Comparison of ENCODE assay signal across 18 mouse cellular contexts in genomic region chr16:28936181-28936792, GRCm38 (mm10). TPM values are rescaled to one million over a fixed set of nuclear protein-coding genes. Genes with fewer than 3 reads are reported as not detected.
DNase-seq lines count a peak whose midpoint lies in the region; ATAC-seq and TF ChIP-seq lines count a peak whose summit lies in the region.
"Had no signal": no experiment of that assay in that cellular context is flagged by ENCODE, and none has a peak within 500 bp of the region (broad histone marks: within the 10 kb centered on the region; RNA-seq: fewer than 3 reads in every experiment).

No protein-coding gene starts in this region.

- no peak for ATAC-seq in hindbrain, embryonic 13.5 days (ENCODE audit: low FRiP score)
- ATAC-seq in limb, embryonic 11.5 days (ENCODE audit: insufficient number of reproducible peaks, low FRiP score, low TSS enrichment, low read depth), result no peak
- ATAC-seq: forebrain, embryonic 14.5 days; inflammation-experienced regulatory T-cells, adult 6 months; liver, postnatal 0 days; midbrain, embryonic 15.5 days had no signal

- H3K36me3 ChIP-seq in hindbrain, embryonic 10.5 days, result no peaks in the 10 kb centered on the region
- H3K36me3 ChIP-seq in hindbrain, embryonic 13.5 days, result no peaks in the 10 kb centered on the region
- no peaks in the 10 kb centered on the region for H3K36me3 ChIP-seq in ES-Bruce4 (ENCODE audit: control insufficient read depth, insufficient read depth, low read length, poor library complexity, severe bottlenecking)
- H3K36me3 ChIP-seq in limb, embryonic 11.5 days (ENCODE audit: control insufficient read depth, insufficient read depth, low read length), result no peaks in the 10 kb centered on the region
- no peaks in the 10 kb centered on the region for H3K36me3 ChIP-seq in thymus, adult 2 months (ENCODE audit: control insufficient read depth, insufficient read depth, low read length)
- H3K36me3 ChIP-seq: midbrain, embryonic 15.5 days had no signal

- TF ChIP-seq EP300 in ES-Bruce4 (IDR thresholded peaks at IDR 0.05; ENCODE audit: insufficient read depth, low read depth, low read length), result peak; percentile 99

- no peak overlapping the region for H3K4me3 ChIP-seq in hindbrain, embryonic 10.5 days
- no peak overlapping the region for H3K4me3 ChIP-seq in hindbrain, embryonic 13.5 days
- no peak overlapping the region for H3K4me3 ChIP-seq in ES-Bruce4 (ENCODE audit: low read depth, low read length)
- no peak overlapping the region for H3K4me3 ChIP-seq in limb, embryonic 11.5 days (ENCODE audit: low read depth, low read length)
- H3K4me3 ChIP-seq in thymus, adult 2 months (ENCODE audit: control insufficient read depth, insufficient read depth, low read length), result no peak overlapping the region
- H3K4me3 ChIP-seq: gastrocnemius, adult 2 months; layer of hippocampus, adult 2 months; midbrain, embryonic 15.5 days had no signal

- H3K4me1 ChIP-seq in hindbrain, embryonic 10.5 days (replicated peaks), result no peaks in the 10 kb centered on the region
- H3K4me1 ChIP-seq in hindbrain, embryonic 13.5 days (replicated peaks), result peaks cover 5% of the 10 kb centered on the region; the same call in 1 of the 2 replicates
- H3K4me1 ChIP-seq in ES-Bruce4 (ENCODE audit: control insufficient read depth, insufficient read depth, low read length), result peaks cover 7% of the 10 kb centered on the region
- H3K4me1 ChIP-seq in limb, embryonic 11.5 days (ENCODE audit: control insufficient read depth, insufficient read depth, low read length), result no peaks in the 10 kb centered on the region
- no peaks in the 10 kb centered on the region for H3K4me1 ChIP-seq in thymus, adult 2 months (replicated peaks; ENCODE audit: control insufficient read depth, insufficient read depth, low read length)
- H3K4me1 ChIP-seq: midbrain, embryonic 15.5 days had no signal

- no peak for TF ChIP-seq CTCF in ES-Bruce4 (IDR thresholded peaks at IDR 0.05; ENCODE audit: low read depth, low read length)
- TF ChIP-seq CTCF in thymus, adult 2 months (IDR thresholded peaks at IDR 0.05; ENCODE audit: borderline replicate concordance, control insufficient read depth, extremely low read depth, insufficient read depth, low read length, poor library complexity), result no peak

- H3K9me3 ChIP-seq in hindbrain, embryonic 10.5 days, result no peaks in the 10 kb centered on the region
- no peaks in the 10 kb centered on the region for H3K9me3 ChIP-seq in hindbrain, embryonic 13.5 days
- no peaks in the 10 kb centered on the region for H3K9me3 ChIP-seq in ES-Bruce4 (replicated peaks; ENCODE audit: control insufficient read depth, insufficient read depth, low read length, poor library complexity, severe bottlenecking)
- H3K9me3 ChIP-seq in limb, embryonic 11.5 days (ENCODE audit: control insufficient read depth, low read length), result no peaks in the 10 kb centered on the region
- H3K9me3 ChIP-seq: midbrain, embryonic 15.5 days had no signal

- H3K4me2 ChIP-seq in hindbrain, embryonic 13.5 days, result no peak overlapping the region
- H3K4me2 ChIP-seq in limb, embryonic 11.5 days (ENCODE audit: low read depth, severe bottlenecking), result no peak overlapping the region
- H3K4me2 ChIP-seq: midbrain, embryonic 15.5 days had no signal

- H3K27me3 ChIP-seq in hindbrain, embryonic 10.5 days (ENCODE audit: insufficient read depth, poor library complexity, severe bottlenecking), result peaks cover 8% of the 10 kb centered on the region
- H3K27me3 ChIP-seq in hindbrain, embryonic 13.5 days, result peaks cover 8% of the 10 kb centered on the region; the same call in 1 of the 2 replicates
- no peaks in the 10 kb centered on the region for H3K27me3 ChIP-seq in ES-Bruce4 (ENCODE audit: control insufficient read depth, insufficient read depth, low read length, poor library complexity, severe bottlenecking)
- no peaks in the 10 kb centered on the region for H3K27me3 ChIP-seq in limb, embryonic 11.5 days (ENCODE audit: control insufficient read depth, insufficient read depth, low read length)
- no peaks in the 10 kb centered on the region for H3K27me3 ChIP-seq in thymus, adult 2 months (ENCODE audit: control insufficient read depth, insufficient read depth, low read length)

- 66% methylated on average over 7 of the region's 7 CpGs for WGBS in hindbrain, embryonic 10.5 days
- WGBS in hindbrain, embryonic 13.5 days, result 68% methylated on average over 7 of the region's 7 CpGs
- 60% methylated on average over 7 of the region's 7 CpGs for WGBS in limb, embryonic 11.5 days
- 93% methylated on average over 7 of the region's 7 CpGs for WGBS in thymus, adult 2 months

- no peak for TF ChIP-seq POLR2A in ES-Bruce4 (IDR thresholded peaks at IDR 0.05; ENCODE audit: insufficient read depth, low read length)
- no peak for TF ChIP-seq POLR2A in thymus, adult 2 months (IDR thresholded peaks at IDR 0.05; ENCODE audit: control insufficient read depth, extremely low read depth, insufficient read depth, low read length, poor library complexity)

- peak; percentile 8 for DNase-seq in hindbrain, embryonic 10.5 days (ENCODE audit: low spot score)
- DNase-seq in ZHBTc4 (ENCODE audit: low read depth, low spot score), result peak; percentile 85
- DNase-seq in limb, embryonic 11.5 days (ENCODE audit: low spot score), result peak; percentile 48
- DNase-seq in thymus, adult 2 months, result no peak
- no peak for DNase-seq in testis, postnatal 14 days (ENCODE audit: low spot score)
- DNase-seq: cerebellum, adult 11 months; cerebellum, postnatal 36 days; gastrocnemius, adult 2 months; heart, postnatal 36 days; liver, postnatal 0 days; lung, postnatal 36 days; thymus, postnatal 4 days had no signal

- H3K27ac ChIP-seq in hindbrain, embryonic 10.5 days, result 0 out of 2 replicates have a peak overlapping the region, but pooled peaks have one; percentile 41
- H3K27ac ChIP-seq in hindbrain, embryonic 13.5 days, result no peak overlapping the region
- peak overlapping the region; percentile 46 for H3K27ac ChIP-seq in ES-Bruce4 (ENCODE audit: insufficient read depth, low read length)
- H3K27ac ChIP-seq in limb, embryonic 11.5 days (replicated peaks; ENCODE audit: low read depth, low read length), result no peak overlapping the region
- no peak overlapping the region for H3K27ac ChIP-seq in thymus, adult 2 months (ENCODE audit: control insufficient read depth, insufficient read depth, low read length)
- H3K27ac ChIP-seq: gastrocnemius, adult 2 months; layer of hippocampus, adult 2 months; midbrain, embryonic 15.5 days had no signal

- no peak overlapping the region for H3K9ac ChIP-seq in hindbrain, embryonic 13.5 days
- H3K9ac ChIP-seq in ES-Bruce4 (ENCODE audit: low read depth, poor library complexity, severe bottlenecking), result no peak overlapping the region
- no peak overlapping the region for H3K9ac ChIP-seq in limb, embryonic 11.5 days (ENCODE audit: low read length)
- H3K9ac ChIP-seq: liver, postnatal 0 days; midbrain, embryonic 15.5 days had no signal

RNA-seq across cellular contexts. Expression of gene Mb21d2, which starts 6.8 kb away (rescaled TPM):
- 5.8 and 6.3 TPM in 2 replicates for polyA plus RNA-seq in hindbrain, embryonic 10.5 days (2016; fragmentation: Nextera tagmentation; extraction: Ambion mirVana)
- 11.1 and 12.7 TPM in 2 replicates for polyA plus RNA-seq in hindbrain, embryonic 13.5 days (2015; fragmentation: Nextera tagmentation; extraction: Ambion mirVana)
- 17.7 and 20.4 TPM in 2 replicates for polyA plus RNA-seq in ES-Bruce4 (2011; ENCODE audit: insufficient read depth, insufficient read length, low read depth, missing spikeins)
- 8.1 and 9.2 TPM in 2 replicates for polyA plus RNA-seq in limb, embryonic 11.5 days (2014; fragmentation: Nextera tagmentation; extraction: Ambion mirVana)
- 2.7 and 3.3 TPM in 2 replicates for polyA plus RNA-seq in thymus, adult 2 months (2012; rRNA removed)
- polyA plus RNA-seq: inflammation-experienced regulatory T-cells, adult 6 months had no signal

Comparison
In these comparisons a context has a peak if more than half of its experiments do, and no peak if none do; other contexts are left out.
1. H3K27ac ChIP-seq: peak in hindbrain, embryonic 10.5 days (single experiment) and ES-Bruce4 (single experiment); none in hindbrain, embryonic 13.5 days (single experiment), limb, embryonic 11.5 days (single experiment) and thymus, adult 2 months (single experiment).
2. DNase-seq: peak in hindbrain, embryonic 10.5 days (single experiment), ZHBTc4 (single experiment) and limb, embryonic 11.5 days (single experiment); none in thymus, adult 2 months (single experiment) and testis, postnatal 14 days (single experiment).